Comparison of ENCODE assay signal across 8 mouse cellular contexts in the genomic region with DNA sequence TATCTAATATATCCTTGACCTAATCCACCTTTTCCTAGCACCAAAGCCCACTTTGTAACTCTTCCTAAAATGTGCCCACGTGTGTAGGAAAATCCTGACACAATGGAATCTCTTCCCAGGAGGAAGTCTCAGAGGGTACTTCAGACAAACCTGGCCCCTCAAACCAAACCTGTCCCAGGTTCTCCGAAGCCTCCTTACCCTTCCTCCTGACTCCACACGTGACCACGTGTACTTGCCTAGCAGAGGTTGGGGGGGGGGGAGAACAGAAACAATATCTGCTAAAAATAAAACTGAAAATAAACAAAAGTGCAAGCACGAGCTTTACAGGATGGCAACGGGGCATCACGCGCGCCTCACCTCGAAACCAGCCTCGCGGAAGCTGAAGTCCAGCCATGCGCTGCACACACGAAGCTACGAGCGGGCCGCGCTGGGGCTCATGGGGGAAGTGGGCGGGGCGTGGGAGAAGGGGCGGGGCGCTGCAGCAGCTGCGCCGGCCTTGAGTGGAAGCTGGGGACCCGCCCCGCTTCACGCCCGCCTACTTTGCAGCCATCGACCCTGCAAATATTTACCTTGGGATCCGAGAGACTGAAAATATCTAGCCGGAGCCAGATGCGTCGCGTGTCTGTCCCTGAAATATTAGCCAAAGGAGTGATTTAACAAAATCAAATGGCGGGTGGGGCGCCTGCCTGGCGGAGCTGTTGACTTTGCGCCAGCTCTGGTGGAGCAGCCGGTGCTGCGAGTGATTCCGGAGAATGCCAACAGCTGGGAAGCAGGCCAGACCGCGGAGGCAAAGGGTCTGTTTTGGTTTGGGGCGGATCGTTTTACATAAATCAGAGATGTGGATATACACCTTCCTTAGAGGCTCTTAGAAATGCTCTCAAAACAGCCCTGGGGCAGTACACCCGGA. TPM values are rescaled to one million over a fixed set of nuclear protein-coding genes. Genes with fewer than 3 reads are reported as not detected.
DNase-seq lines count a peak whose midpoint lies in the region; ATAC-seq and TF ChIP-seq lines count a peak whose summit lies in the region.

No protein-coding gene starts in this region.

- no peaks in the 10 kb centered on the region for H3K79me2 ChIP-seq in liver, adult 2 months (ENCODE audit: control insufficient read depth, insufficient read depth, low read length)
- no peaks in the 10 kb centered on the region for H3K79me2 ChIP-seq in myocyte (ENCODE audit: control insufficient read depth, insufficient read depth)

- no peak overlapping the region for H3K27ac ChIP-seq in bone marrow macrophage, adult 2 months (ENCODE audit: insufficient read depth, low read depth, low read length)
- H3K27ac ChIP-seq in heart, embryonic 10.5 days = peak overlapping the region; percentile 65
- H3K27ac ChIP-seq in kidney, embryonic 15.5 days = no peak overlapping the region; the same call in 1 of the 2 replicates
- no peak overlapping the region for H3K27ac ChIP-seq in liver, adult 2 months (replicated peaks; ENCODE audit: insufficient read depth, low read depth, low read length)

- peak; percentile 77 for ATAC-seq in erythroblast, adult 5-6 weeks (replicated peaks; ENCODE audit: low FRiP score, poor library complexity, severe bottlenecking)
- ATAC-seq in kidney, embryonic 15.5 days (replicated peaks; ENCODE audit: low FRiP score) = peak; percentile 92

- no peak for TF ChIP-seq CTCF in bone marrow macrophage, adult 2 months (IDR thresholded peaks at IDR 0.05; ENCODE audit: low read depth, low read length)
- TF ChIP-seq CTCF in liver, adult 2 months (IDR thresholded peaks at IDR 0.05; ENCODE audit: low read depth, low read length) = no peak

- H3K4me1 ChIP-seq in bone marrow macrophage, adult 2 months (ENCODE audit: control insufficient read depth, insufficient read depth, low read length) = peaks cover 3% of the 10 kb centered on the region
- H3K4me1 ChIP-seq in heart, embryonic 10.5 days = peaks cover 11% of the 10 kb centered on the region; the same call in 1 of the 2 replicates
- H3K4me1 ChIP-seq in kidney, embryonic 15.5 days = peaks cover 5% of the 10 kb centered on the region
- peaks cover 3% of the 10 kb centered on the region; the same call in 1 of the 2 replicates for H3K4me1 ChIP-seq in liver, adult 2 months (ENCODE audit: control insufficient read depth, insufficient read depth, low read length)

- H3K36me3 ChIP-seq in heart, embryonic 10.5 days = no peaks in the 10 kb centered on the region
- H3K36me3 ChIP-seq in kidney, embryonic 15.5 days = no peaks in the 10 kb centered on the region
- no peaks in the 10 kb centered on the region for H3K36me3 ChIP-seq in liver, adult 2 months (ENCODE audit: control insufficient read depth, insufficient read depth, low read length)
- no peaks in the 10 kb centered on the region for H3K36me3 ChIP-seq in myocyte (ENCODE audit: control insufficient read depth, insufficient read depth)

- no peak overlapping the region for H3ac ChIP-seq in myocyte (ENCODE audit: control insufficient read depth, insufficient read length)

- peak; percentile 94 for DNase-seq in CD4-positive helper T cell, adult 2 months (ENCODE audit: low read depth, low spot score)
- DNase-seq in heart, embryonic 10.5 days (ENCODE audit: low spot score) = peak; percentile 88
- DNase-seq in liver, adult 2 months (ENCODE audit: extremely low read depth, low read depth, low spot score) = peak; percentile 93
- peak; percentile 73 to 88 for DNase-seq in spleen, postnatal 4 days (ENCODE audit: low spot score in 2 of 2)

- H3K9me3 ChIP-seq in heart, embryonic 10.5 days = no peaks in the 10 kb centered on the region
- no peaks in the 10 kb centered on the region for H3K9me3 ChIP-seq in kidney, embryonic 15.5 days (replicated peaks)

- no peak for TF ChIP-seq POLR2A in bone marrow macrophage, adult 2 months (IDR thresholded peaks at IDR 0.05; ENCODE audit: borderline replicate concordance, low read depth, low read length)
- no peak for TF ChIP-seq POLR2A in liver, adult 2 months (IDR thresholded peaks at IDR 0.05; ENCODE audit: extremely low read depth, insufficient read depth, low read length)
- TF ChIP-seq POLR2A in myocyte (IDR thresholded peaks at IDR 0.05; ENCODE audit: insufficient read length, low read depth) = peak; percentile 64

- H3K9ac ChIP-seq in kidney, embryonic 15.5 days = no peak overlapping the region
- H3K9ac ChIP-seq in liver, adult 2 months (ENCODE audit: low read depth, low read length) = no peak overlapping the region

- peak overlapping the region; percentile 63 for H3K4me3 ChIP-seq in bone marrow macrophage, adult 2 months (ENCODE audit: insufficient read depth, low read length)
- peak overlapping the region; percentile 66 for H3K4me3 ChIP-seq in heart, embryonic 10.5 days
- H3K4me3 ChIP-seq in kidney, embryonic 15.5 days (replicated peaks) = peak overlapping the region; percentile 53
- H3K4me3 ChIP-seq in liver, adult 2 months (ENCODE audit: insufficient read depth, low read depth, low read length) = peak overlapping the region; percentile 44
- peak overlapping the region; percentile 28 for H3K4me3 ChIP-seq in myocyte

- H3K4me2 ChIP-seq in kidney, embryonic 15.5 days = peak overlapping the region; percentile 75
- peak overlapping the region; percentile 78 for H3K4me2 ChIP-seq in myocyte (ENCODE audit: low read depth)

- peaks cover 14% of the 10 kb centered on the region for H3K27me3 ChIP-seq in heart, embryonic 10.5 days (ENCODE audit: insufficient read depth, poor library complexity, severe bottlenecking)
- H3K27me3 ChIP-seq in kidney, embryonic 15.5 days = peaks cover 26% of the 10 kb centered on the region
- H3K27me3 ChIP-seq in liver, adult 2 months (ENCODE audit: control insufficient read depth, insufficient read depth, low read length) = peaks cover 3% of the 10 kb centered on the region; the same call in 1 of the 2 replicates
- H3K27me3 ChIP-seq in myocyte (ENCODE audit: control insufficient read depth, insufficient read depth, insufficient read length) = no peaks in the 10 kb centered on the region

- 15% methylated on average over 46 of the region's 46 CpGs for WGBS in heart, embryonic 10.5 days
- 15% methylated on average over 46 of the region's 46 CpGs for WGBS in kidney, embryonic 15.5 days
- WGBS in liver, adult 2 months = 9% methylated on average over 46 of the region's 46 CpGs

TF ChIP-seq in myocyte, 11 proteins besides CTCF, POLR2A, EP300 and RAD21:
- TF ChIP-seq MYOD1 (IDR thresholded peaks at IDR 0.05; ENCODE audit: control insufficient read depth in 1 of 3, insufficient read length in 2 of 3, low read depth in 2 of 3) = peak in 2 of 3 experiments; percentile 21 to 87
- TF ChIP-seq MYOG (IDR thresholded peaks at IDR 0.05; ENCODE audit: control insufficient read depth in 1 of 3, insufficient read depth in 1 of 3, insufficient read length in 2 of 3, low read depth in 2 of 3) = peak; percentile 22 to 71 (median 31)
- peak; percentile 77 for TF ChIP-seq MAX (IDR thresholded peaks at IDR 0.05; ENCODE audit: low read depth)
- TF ChIP-seq REST (IDR thresholded peaks at IDR 0.05; ENCODE audit: insufficient read depth, insufficient read length) = no peak
- no peak for TF ChIP-seq TCF3 (IDR thresholded peaks at IDR 0.05; ENCODE audit: insufficient read length, low read depth)
- TF ChIP-seq POLR2AphosphoS2 (IDR thresholded peaks at IDR 0.05; ENCODE audit: insufficient read length, low read depth) = no peak
- no peak for TF ChIP-seq TCF12 (IDR thresholded peaks at IDR 0.05; ENCODE audit: insufficient read depth, poor library complexity, severe bottlenecking)
- no peak for TF ChIP-seq USF1 (IDR thresholded peaks at IDR 0.05; ENCODE audit: low read depth)
- no peak for TF ChIP-seq E2F4 (IDR thresholded peaks at IDR 0.05; ENCODE audit: insufficient read depth)
- no peak for TF ChIP-seq CEBPB (IDR thresholded peaks at IDR 0.05; ENCODE audit: insufficient read depth, poor library complexity, severe bottlenecking)
- no peak for TF ChIP-seq SRF (IDR thresholded peaks at IDR 0.05; ENCODE audit: control insufficient read depth, insufficient read length, low read depth)

RNA-seq across cellular contexts. Expression of a gene that starts 38.0 kb away (rescaled TPM):
- not detected in 2 replicates for polyA plus RNA-seq in bone marrow macrophage, adult 2 months (2012; ENCODE audit: insufficient read depth, insufficient read length, missing spikeins)
- total RNA-seq in erythroblast, adult 5-6 weeks (2015; ENCODE audit: low replicate concordance) = 6.1 and 14.6 TPM in 2 replicates
- 13.2 and 13.4 TPM in 2 replicates for total RNA-seq in erythroblast, adult 5-6 weeks (2017; ENCODE audit: low replicate concordance)
- not detected in 2 replicates for polyA plus RNA-seq in heart, embryonic 10.5 days (2016; fragmentation: Nextera tagmentation; extraction: Ambion mirVana)
- polyA plus RNA-seq in kidney, embryonic 15.5 days (2015; fragmentation: Nextera tagmentation; extraction: Ambion mirVana) = 0.08 TPM in 1 of 2 replicates, not detected in the other
- total RNA-seq in liver, adult 2 months (2014; rRNA removed) = 0.07 and 0.09 TPM in 2 replicates
- 0.12 TPM in 1 of 2 replicates, not detected in the other for polyA plus RNA-seq in liver, adult 2 months (2012; rRNA removed)
- 0.78 TPM for polyA plus RNA-seq in myocyte (2012; fragmentation: generic; extraction: Trizol)
